Mouse (Mus musculus): ENCODE results near the gene Smim11.

Gene Smim11

DNA sequence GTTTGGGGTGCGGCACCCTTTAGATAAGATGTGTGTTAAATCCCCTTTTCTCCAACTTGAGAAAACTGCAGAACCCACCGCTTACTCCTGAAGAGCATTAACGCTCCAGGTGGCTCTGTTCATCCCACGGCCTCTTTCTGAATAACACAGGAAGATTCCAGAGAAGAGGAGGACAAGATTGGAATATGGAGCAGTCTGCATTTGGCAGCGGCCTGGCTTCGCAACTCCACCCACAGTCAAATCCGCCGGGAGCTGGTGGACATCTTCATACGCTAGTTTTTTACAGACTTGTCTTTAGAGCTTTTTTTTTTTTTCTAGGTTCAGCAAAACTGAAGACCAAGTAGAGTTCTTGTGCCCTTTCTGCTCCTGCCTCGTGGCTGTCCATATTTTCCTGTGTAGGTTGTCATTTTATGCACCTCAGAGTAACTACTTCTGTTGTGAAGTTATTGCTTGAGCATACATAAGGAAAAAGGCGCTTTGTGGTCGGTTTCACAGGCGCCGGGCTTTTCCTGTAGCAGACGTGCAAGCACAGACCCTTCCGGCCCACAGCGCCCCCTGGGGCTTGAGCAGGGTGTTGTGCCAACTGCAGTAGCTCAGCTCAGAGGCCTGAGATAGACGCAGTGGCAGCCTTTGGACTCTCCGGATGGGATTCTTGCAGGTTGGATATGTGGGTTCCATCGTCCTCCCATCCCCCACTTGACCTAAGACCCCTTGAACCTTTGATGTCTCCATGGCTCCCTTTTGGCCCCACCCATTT, 18.4 kb downstream of the Smim11 start:
- DNase-seq (ENCODE audit: low spot score in 2 of 2): peak; percentile 71 to 90

DNA sequence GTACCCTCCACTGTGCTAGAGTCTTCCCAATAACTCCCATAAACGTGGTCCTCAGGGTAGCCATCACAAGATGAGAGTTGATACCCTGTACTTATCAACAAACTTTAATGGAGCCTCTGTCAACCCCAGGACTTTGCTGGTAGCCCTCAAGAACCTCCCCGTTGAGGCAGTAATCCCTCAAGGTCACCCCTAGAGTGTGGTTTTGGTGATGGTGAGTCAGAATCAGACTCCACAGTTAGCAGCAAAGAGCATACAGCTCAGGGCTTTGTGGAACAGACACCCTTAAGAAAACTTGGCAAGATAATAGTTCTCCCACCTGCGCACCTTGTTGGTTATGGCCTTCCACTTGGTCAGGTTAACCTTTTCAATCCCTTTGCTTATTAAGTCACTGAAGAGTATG, 19.3 kb downstream of the Smim11 start:
- no peak for DNase-seq (ENCODE audit: low spot score in 2 of 2)

DNA sequence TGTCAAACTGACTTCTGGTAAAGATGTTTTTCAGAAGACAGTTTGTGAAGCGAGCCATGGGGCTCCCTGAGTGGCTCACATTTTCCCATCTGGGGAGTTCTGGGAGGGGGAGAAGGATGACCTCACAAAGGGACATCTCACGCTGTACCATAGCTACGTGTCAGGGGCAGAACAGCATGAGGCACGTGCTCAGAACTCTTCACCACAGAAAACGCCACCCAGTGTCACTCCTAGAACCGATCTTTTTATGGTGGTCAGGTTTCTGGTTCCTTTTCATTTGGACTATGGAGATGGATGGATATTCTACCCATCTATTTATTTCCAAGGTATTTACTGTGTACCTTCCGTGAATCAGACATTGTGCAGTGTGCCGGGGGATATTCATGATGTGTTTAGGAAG, 20.3 kb downstream of the Smim11 start, which contains the start of gene Fam243:
Gene Fam243, minus strand, starts transcription at position 101 of the 400 bp plus-strand sequence.
- DNase-seq (ENCODE audit: low spot score in 2 of 2): no peak

DNA sequence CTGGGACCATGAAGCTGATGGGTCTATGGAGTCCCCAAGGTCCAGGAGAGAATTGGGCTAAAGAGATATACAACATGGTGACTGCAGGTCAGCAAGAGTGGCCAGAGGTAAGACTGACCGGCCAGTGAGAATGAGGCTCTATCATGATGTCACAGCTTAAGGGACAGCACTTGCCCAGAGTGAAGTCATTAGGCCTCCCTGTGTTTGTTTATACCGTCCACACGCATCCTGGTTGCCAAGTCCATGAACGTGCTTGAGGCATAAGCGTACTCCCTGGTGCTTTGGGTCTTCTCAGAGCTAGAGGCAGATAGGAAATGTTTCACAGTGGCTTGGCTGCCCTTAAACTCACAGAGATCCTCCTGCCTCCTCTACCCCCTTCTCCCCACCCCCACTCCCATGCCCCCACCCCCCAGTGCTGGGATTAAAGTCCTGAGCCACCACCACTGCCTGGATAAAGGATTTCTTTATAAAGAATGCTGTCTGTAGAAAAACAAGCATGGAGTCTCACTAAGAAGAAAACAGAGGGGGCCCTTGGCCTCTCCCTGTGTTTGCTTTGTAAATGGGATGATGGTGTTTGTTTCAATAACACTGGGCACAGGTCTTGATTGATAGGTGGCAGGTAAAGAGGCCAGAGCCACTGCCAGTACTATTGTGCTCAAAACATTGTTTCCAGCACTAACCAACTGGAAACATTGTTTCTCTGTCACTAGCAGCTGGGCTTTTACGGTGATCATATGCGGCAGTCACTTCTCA, 23.4 kb downstream of the Smim11 start:
- no peak for DNase-seq (ENCODE audit: low spot score in 2 of 2)

DNA sequence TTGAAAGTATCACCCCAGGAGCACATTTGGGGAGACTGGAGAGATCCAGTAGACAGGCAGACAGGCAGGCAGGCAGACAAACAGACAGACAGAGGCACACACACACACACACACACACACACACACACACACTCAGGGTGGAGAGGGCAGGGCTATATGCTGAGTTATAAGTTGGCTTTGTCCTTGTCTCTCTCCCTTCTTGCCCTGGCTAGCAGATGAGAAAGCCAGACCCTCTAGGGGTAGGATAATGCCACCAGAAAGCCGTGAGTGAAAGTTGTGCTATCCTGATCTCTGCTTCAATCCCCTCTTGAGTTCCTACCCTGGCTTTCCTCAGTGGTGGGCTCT, 23.9 kb downstream of the Smim11 start:
- no peak for DNase-seq (ENCODE audit: low spot score in 2 of 2)

DNA sequence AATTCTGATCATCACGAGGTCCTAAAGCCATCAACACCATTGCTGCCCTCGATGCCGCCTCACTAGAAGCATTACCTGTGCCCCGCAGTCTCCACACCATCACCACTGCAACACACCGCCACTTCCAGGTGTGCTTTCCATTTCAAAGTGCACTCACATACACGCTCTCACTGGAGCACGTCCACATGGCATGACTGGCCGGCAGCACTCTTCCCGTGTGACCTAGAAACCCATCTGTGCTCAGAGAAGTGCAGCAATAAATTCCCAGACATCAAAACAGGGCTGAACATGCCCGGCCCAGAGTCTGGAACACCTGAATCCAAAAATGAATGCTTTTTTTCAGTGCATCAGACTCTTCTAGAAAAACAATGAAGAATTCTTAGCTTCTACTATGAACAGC, 26.8 kb downstream of the Smim11 start:
- no peak for DNase-seq (ENCODE audit: low spot score in 2 of 2)

DNA sequence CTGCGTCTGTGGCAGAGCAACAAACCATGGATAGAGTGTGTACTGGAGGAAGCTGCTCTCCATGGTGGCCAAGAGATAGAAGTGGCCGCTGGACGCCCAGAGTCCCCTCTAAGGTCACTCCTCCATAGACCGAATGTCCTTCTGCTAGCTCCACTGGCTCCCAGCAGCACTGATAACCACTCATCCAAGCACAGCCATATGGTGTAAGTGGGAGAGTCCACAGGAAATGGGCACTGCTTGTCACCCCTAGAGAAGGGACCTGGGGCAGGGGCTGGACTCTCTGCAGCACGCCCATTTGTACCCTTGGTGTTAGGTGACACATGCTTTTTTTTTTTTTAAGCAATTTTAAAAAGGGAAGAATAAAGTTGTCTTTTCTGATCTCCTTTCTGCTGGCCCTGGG, 29.9 kb downstream of the Smim11 start:
- DNase-seq (ENCODE audit: low spot score in 2 of 2): no peak

DNA sequence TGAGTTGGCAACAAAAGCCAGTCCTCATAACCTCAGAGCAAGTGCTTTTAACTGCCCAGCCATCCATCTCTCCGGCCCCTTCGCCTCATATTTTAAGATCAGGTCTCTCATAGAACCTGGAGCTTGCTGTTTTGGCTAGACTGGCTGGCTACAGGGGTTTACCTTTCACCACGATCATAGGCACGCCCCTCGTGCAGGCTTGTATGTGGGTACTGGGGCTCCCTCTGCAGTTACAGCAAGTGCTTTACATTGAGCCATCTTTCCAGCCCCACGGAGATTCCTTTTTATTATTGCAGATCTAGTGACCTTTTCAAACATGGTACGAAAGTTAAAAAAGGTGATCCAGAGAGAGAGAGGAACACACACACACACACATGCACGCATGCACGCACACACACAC, 33.5 kb downstream of the Smim11 start:
- DNase-seq (ENCODE audit: low spot score in 2 of 2): no peak

DNA sequence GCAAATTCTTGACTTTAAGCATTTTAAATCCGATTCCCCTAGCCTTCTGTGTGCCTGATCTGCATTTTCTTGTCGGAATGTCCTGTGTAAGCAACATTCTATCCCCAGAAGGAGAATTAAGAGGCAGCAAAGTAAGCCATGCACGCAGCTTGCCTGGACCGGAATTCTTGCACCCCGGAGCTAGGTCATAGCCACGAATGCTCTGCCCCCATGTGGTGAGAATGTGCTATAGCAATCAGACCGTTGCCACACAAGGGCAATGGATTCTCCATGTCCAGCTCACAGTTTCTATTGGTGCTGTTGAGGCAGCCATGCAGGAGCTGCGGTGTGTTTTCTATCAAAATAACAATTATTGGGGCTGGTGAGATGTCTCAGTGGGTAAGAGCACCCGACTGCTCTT, 35.2 kb downstream of the Smim11 start:
- DNase-seq (ENCODE audit: low spot score in 2 of 2): peak; percentile 50 to 75

DNA sequence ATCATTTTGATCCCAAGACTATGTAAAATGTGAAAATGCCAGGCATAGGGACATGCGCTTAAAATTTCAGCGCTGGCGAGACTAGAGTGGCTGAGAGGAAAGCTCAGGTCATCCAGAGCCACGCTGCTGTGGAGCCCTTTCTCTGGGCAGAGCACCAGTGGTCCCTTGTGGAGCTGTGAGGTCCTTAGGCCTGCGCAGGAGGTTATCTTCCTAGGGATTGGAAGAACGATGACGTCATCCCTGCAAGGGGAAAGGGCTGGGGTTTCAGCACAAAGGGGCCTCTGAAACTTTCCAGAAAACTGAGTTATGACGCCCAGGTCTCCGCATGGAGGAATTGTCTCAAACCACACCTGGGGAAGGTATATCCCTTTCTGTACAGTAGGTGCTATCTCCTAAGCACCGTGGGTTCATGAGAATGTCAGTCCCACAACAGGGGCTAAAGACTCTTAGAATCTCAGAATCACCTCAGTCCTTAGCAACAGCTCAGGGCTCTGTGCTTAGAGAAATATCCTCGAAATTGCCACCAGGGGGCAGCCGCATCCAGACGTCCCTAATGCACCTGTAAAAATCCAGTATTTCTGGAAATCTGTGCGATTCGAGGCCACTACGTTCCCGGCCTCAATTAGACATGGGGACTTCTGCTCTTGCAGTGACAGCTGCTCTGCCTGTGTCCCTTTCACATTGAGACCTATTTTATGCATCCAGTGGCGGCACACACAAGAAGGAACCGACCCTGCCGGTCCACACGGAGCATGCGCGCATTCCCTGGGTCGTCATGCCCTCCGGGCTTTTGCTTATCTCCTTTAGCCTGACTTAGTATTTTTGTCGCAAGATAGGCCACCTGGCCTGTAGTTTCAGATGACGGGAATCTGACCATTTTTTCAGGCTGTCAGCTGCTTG, 39.8 kb downstream of the Smim11 start:
- peak; percentile 30 to 75 for DNase-seq (ENCODE audit: low spot score in 2 of 2)

DNA sequence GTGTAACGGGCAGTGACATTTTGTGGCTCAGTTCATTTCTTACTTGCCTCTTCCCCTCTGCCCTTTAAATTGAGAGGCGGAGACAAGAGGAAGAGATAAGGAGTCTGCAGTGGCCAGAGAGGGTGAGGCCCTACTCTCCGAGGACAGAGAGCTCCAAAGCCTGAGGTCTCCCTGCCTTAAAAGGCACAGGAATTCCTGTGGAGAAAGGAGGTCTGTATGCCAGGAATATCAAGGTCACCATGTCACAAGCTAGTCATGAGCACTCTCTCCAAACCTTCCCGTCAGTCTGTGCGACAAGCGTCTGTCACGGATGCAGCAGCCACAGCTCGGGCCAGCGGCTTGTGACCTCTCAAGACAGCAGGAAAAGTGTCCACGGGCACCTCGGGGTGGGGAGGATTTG, 44.1 kb downstream of the Smim11 start:
- DNase-seq (ENCODE audit: low spot score in 2 of 2): no peak

DNA sequence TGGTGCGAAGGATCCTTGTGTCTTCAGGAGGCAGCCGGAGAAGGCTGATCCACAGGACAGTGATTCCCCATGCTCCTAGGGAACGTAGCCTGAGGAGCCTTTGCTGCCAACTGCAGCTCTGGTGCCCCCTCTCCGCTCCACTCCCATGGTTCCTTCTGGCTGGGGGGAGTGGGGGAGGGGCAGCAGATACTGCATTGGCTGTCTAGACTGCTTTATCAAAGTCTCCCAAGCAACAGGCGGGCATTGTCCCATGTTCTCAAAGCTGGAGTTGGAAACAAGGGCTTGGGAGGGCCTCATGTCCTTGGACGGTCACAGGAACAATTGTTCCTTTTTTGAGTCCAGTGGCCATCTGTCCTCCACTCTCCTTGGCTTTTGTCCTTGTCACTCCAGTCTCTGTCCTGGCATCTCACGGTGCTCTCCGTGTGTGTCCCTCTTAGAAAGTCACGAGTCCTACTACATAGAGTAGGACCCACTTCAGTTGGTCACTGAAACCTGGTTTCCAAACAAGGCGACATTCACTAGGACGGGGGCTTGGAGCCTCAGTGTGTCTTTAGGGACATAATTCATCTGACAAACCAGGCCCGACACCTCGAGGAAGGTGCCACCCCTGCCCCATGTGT, 45.3 kb downstream of the Smim11 start:
- no peak for DNase-seq (ENCODE audit: low spot score in 2 of 2)

DNA sequence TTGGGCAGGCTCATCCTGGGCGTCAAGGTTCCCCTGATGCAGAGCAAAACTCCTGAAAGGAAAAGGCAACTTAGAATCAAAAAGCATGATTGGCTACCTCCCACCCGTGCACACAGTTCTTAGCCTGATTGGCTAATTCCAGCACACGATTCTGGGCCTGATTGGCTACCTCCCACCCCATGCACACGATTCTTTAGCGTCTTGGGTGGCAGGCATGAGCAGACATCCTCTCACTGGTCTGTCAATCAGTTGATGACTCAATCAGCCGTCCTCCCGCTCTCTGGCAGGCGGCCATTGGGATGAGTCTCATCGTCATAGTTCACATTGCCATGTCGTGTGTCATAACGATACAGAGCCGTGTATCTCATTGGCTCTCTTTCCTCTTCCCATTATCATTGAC, 47.9 kb downstream of the Smim11 start:
- DNase-seq (ENCODE audit: low spot score in 2 of 2): no peak

DNA sequence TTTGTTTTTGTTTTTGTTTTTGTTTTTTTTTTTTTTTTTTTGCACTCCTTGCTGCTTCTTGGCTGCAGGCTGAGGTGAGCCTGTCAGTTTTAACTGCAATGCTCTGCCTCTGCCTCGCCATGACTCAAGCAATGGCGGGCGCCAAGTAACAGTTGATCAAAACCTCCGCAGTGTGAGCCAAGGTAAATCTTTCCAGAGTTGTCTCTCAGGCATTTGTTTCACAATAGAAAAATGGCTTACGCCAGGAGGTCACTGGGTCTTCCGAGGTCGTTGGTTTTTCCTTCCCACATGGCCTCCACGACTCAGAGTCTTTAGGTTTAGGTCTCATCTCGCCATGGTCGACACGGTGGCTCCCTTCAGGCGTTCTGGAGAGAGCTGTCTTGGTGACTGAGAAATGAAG, 52.2 kb downstream of the Smim11 start:
- DNase-seq (ENCODE audit: low spot score in 2 of 2): no peak

DNA sequence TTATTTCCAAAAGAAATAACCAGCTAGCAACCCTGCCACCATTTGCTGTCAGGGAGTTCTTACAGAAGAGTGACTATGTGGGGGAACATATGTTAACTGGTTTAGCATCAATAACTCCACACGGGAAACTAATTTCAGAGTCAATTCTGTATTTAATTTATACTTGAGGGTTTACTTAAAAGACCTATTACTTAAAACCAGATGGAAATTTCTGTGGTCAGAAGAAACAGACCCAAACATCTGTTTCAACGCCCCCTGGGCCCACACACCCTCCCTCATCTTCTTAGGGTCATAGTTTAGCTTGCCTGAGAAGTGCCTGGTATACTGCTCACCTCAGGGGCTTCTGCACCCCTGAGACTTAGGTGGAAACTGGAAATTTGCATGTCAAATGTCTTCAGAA, 52.8 kb downstream of the Smim11 start:
- no peak for DNase-seq (ENCODE audit: low spot score in 2 of 2)

DNA sequence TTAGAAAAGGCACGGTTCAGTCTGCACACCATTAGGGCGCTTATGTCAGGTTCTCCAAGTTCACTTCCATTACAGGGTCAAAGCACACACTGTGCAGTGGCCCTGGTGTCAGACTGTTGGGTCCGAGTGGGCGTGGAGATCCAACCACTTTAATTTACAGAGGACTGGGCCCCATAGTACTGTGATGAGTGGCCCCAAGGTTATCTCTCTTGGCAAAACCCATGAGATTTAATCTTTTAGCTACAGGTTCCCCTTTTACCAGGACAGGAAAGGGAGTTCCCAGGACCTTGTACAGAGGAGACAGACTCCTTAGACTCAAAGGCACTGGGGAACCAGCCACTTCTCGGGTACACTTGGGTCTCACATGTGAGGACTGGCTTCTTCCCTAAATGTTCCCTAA, 54.3 kb downstream of the Smim11 start:
- no peak for DNase-seq (ENCODE audit: low spot score in 2 of 2)

DNA sequence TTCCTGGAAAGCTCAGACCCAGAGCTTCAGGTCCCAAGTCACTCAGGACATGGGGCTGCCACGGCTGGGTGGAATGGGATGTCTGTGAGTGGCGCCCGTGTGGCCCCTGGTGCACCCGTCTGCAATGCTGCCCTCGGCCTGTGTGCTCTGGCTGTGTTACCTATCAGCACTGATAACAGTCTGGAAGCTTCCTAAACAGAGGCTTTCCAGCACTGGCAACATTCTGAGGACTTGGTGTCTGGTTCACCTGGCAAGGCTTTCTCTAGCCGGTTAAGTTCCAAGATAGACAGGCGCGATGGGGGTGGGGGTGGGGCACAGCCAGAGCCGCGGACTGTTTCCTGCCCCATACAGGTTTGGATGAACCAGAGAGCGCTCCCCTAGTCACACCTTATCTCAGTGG, 54.9 kb downstream of the Smim11 start:
- DNase-seq (ENCODE audit: low spot score in 2 of 2): no peak

DNA sequence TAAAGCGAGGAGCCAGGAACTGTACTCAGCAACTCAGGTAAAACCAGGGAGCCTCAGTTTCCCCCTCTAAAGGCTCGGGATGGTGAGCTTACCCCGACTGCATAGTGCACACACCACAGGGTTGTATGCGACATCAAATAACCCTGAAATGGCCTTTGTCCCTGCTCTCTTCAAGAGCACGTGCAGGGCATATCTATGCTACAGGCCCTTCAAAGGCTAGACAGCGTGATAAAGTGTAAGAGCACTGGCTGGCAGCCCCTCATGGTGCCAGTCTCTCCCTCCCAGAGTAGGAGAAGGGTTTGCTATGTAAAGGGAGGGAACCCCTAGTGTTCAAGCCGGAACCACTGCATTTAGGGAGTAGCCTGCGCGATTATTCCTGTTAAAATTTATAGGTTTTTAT, 55.9 kb downstream of the Smim11 start:
- DNase-seq (ENCODE audit: low spot score in 2 of 2): no peak

DNA sequence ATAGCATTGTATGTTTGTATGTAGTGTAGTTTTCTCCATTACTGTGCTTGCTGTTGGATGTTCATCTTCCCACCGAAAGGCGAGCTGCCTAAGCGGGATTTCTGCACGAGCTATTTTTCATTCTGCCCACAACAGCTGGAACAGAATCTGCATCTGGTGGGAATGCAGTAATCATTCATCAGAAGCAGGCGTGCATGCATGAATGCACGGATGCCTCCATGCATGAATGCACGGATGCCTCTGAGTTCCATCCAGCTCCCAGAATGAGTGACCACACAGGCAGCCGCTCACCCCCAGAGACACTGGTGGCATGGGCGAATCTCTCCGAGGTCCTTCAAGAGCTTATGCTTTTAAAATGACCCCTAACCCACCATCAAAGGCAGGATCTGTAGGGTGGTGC, 56.5 kb downstream of the Smim11 start:
- DNase-seq (ENCODE audit: low spot score in 2 of 2): no peak

DNA sequence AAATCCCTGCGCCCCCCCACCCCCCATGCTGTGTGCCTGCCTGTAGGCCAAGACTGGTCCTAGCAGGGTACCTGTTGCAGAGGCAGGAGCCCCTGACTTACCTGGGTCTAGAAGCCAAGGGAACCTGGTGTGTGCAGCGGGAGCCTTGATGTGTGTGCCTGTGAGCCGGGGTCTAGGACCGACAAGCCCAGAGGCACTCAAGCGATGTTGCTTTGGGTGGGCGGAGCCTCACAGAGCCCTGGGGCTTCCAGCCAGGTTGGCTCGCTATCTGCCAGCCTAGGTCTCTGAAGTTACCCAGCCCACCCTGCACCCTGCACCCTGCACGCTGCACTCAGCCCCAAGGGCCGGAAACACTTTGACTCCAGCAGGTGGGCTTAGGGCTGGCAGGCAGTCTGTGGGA, 57.6 kb downstream of the Smim11 start:
- no peak for DNase-seq (ENCODE audit: low spot score in 2 of 2)

DNA sequence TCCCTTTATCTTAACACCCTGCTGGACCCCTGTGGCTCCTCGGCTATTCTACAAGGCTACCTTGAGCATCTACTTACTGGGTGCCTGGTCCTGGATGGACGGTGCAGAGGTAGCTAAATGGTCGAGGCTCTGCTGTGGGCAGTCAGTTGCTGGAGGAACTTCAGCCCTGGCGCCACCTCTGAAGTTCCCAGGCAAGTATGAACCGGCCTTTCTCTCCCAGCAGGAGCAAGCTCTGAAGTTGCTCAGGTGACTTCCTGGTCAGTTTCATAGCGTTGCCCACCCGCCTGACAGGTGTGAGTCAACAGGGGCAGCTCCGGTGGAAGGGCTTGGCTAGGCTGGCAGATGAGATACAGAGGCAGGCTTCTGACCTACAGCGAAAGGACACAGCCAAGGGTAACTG, 58.1 kb downstream of the Smim11 start, which contains the start of gene Kcne1:
Gene Kcne1, minus strand, starts transcription at position 240 of the 400 bp plus-strand sequence.
- DNase-seq (ENCODE audit: low spot score in 2 of 2): no peak

DNA sequence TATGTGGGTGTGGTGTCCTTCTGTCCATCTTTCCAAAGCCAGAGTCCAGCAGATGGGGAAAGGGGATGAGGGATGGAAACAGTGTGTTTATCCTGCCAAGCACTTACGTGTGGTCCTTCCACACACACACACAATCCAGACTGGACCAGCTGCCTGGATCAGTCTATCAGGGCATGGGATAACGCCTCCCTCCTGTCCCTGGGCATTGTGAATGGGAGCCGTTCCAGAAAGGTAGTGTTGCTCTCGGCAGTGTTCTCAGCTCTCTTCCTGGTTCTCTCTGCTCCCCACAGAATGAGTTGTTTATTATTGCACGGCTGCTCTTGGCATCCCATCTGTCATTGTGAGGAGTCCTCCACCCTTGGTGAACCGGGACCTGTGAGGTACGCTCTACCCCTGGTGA, 59.6 kb downstream of the Smim11 start:
- no peak for DNase-seq (ENCODE audit: low spot score in 2 of 2)
